Mouse (Mus musculus): Measurements from ENCODE around the gene Trpt1. TPM values are rescaled to one million over a fixed set of nuclear protein-coding genes. Genes with fewer than 3 reads are reported as not detected.
"Not testable (repeated sequence)": the region's sequence is repeated elsewhere in the genome, so short reads cannot be mapped to it uniquely, and the experiment has no call there.

Trpt1 gene
- polyA plus RNA-seq, 1 experiment from 2014 or later: 2.9 TPM

GRCm38 (mm10) chr19:6989251-6989650 is 6.7 kb upstream of the Trpt1 start:
- no peaks in the 10 kb centered on the region for H3K9me3 ChIP-seq (ENCODE audit: low read length)
- peaks cover 36% of the 10 kb centered on the region for H3K4me1 ChIP-seq (ENCODE audit: insufficient read depth)
- H3K9ac ChIP-seq (replicated peaks): no peak overlapping the region
- no peak overlapping the region for H3K4me2 ChIP-seq (ENCODE audit: low read depth, low read length)
- no peaks in the 10 kb centered on the region for H3K27me3 ChIP-seq (ENCODE audit: insufficient read depth, low read length)
- DNase-seq (no peak), ATAC-seq (no peak)
- no peak overlapping the region for H3K4me3 ChIP-seq (ENCODE audit: low read depth, low read length)
- TF ChIP-seq CTCF (IDR thresholded peaks at IDR 0.05; ENCODE audit: low read depth) (no peak), EP300 (IDR thresholded peaks at IDR 0.05; ENCODE audit: low read depth) (no peak)
- H3K36me3 ChIP-seq (replicated peaks; ENCODE audit: insufficient read depth, low read length): peaks cover 8% of the 10 kb centered on the region; the same call in 1 of the 2 replicates
- 91% methylated on average over 8 of the region's 8 CpGs for WGBS (ENCODE audit: insufficient replicate concordance)
- no peak overlapping the region for H3K27ac ChIP-seq (ENCODE audit: low read depth)

- no peak for TF ChIP-seq CTCF (IDR thresholded peaks at IDR 0.05; ENCODE audit: low read depth)
- 81% methylated on average over 6 of the region's 6 CpGs for WGBS (ENCODE audit: insufficient replicate concordance)
- H3K36me3 ChIP-seq (replicated peaks; ENCODE audit: insufficient read depth, low read length): 0 out of 2 replicates have a peak, but pooled peaks cover 2% of the 10 kb centered on the region
These were observed 5.2 kb upstream of the Trpt1 start for GRCm38 (mm10) chr19:6990712-6991111.

GRCm38 (mm10) chr19:6991166-6991565 is 4.8 kb upstream of the Trpt1 start:
- not testable (repeated sequence) for DNase-seq; H3K4me3 ChIP-seq (ENCODE audit: low read depth, low read length); H3K4me2 ChIP-seq (ENCODE audit: low read depth, low read length); H3K27ac ChIP-seq (ENCODE audit: low read depth); H3K9me3 ChIP-seq (ENCODE audit: low read length); H3K27me3 ChIP-seq (ENCODE audit: insufficient read depth, low read length); H3K9ac ChIP-seq (replicated peaks); ATAC-seq; H3K36me3 ChIP-seq (replicated peaks; ENCODE audit: insufficient read depth, low read length)
- 81% methylated on average over 6 of the region's 6 CpGs for WGBS (ENCODE audit: insufficient replicate concordance)
- H3K4me1 ChIP-seq (ENCODE audit: insufficient read depth): peaks cover 43% of the 10 kb centered on the region

More at GRCm38 (mm10) chr19:6990712-6991111, 5.2 kb upstream of the Trpt1 start:
- H3K4me1 ChIP-seq (ENCODE audit: insufficient read depth): peaks cover 46% of the 10 kb centered on the region
- no peaks in the 10 kb centered on the region for H3K9me3 ChIP-seq (ENCODE audit: low read length)
- ATAC-seq (no peak), DNase-seq (no peak)
- H3K9ac ChIP-seq (replicated peaks): no peak overlapping the region
- no peaks in the 10 kb centered on the region for H3K27me3 ChIP-seq (ENCODE audit: insufficient read depth, low read length)
- H3K4me2 ChIP-seq (ENCODE audit: low read depth, low read length): no peak overlapping the region
- no peak overlapping the region for H3K4me3 ChIP-seq (ENCODE audit: low read depth, low read length)
- no peak overlapping the region for H3K27ac ChIP-seq (ENCODE audit: low read depth)

GRCm38 (mm10) chr19:6992011-6992858 is 3.7 kb upstream of the Trpt1 start, which contains the start of gene Dnajc4:
Gene Dnajc4, minus strand, starts transcription at chr19:6992572.
- H3K27ac ChIP-seq (ENCODE audit: low read depth): peak within 1 kb of the TSS; percentile 81
- peak within 1 kb of the TSS; percentile 100 for H3K4me2 ChIP-seq (ENCODE audit: low read depth, low read length)
- peak within 1 kb of the TSS; percentile 75 for H3K9ac ChIP-seq (replicated peaks)
- peaks cover 40% of the 10 kb centered on the region for H3K4me1 ChIP-seq (ENCODE audit: insufficient read depth)
- H3K9me3 ChIP-seq (ENCODE audit: low read length): no peaks in the 10 kb centered on the region
- no peaks in the 10 kb centered on the region for H3K27me3 ChIP-seq (ENCODE audit: insufficient read depth, low read length)
- DNase-seq (peak; percentile 97), ATAC-seq (peak; percentile 93)
- under 1% methylated on average over 36 of the region's 37 CpGs for WGBS (ENCODE audit: insufficient replicate concordance)
- H3K36me3 ChIP-seq (replicated peaks; ENCODE audit: insufficient read depth, low read length): 0 out of 2 replicates have a peak, but pooled peaks cover 2% of the 10 kb centered on the region
- TF ChIP-seq CTCF (IDR thresholded peaks at IDR 0.05; ENCODE audit: low read depth) (0 out of 2 replicates have a peak, but pooled peaks have one; percentile 11), EP300 (IDR thresholded peaks at IDR 0.05; ENCODE audit: low read depth) (no peak)
- H3K4me3 ChIP-seq (ENCODE audit: low read depth, low read length): peak within 1 kb of the TSS; percentile 67

- H3K9me3 ChIP-seq (ENCODE audit: low read length): no peaks in the 10 kb centered on the region
- H3K36me3 ChIP-seq (replicated peaks; ENCODE audit: insufficient read depth, low read length): peaks cover 4% of the 10 kb centered on the region
- DNase-seq: no peak
- H3K4me3 ChIP-seq (ENCODE audit: low read depth, low read length): peak overlapping the region; percentile 67
- peak; percentile 1; the same call in 1 of the 2 replicates for ATAC-seq
- peak overlapping the region; percentile 81 for H3K27ac ChIP-seq (ENCODE audit: low read depth)
- H3K9ac ChIP-seq (replicated peaks): peak overlapping the region; percentile 52
- H3K4me2 ChIP-seq (ENCODE audit: low read depth, low read length): peak overlapping the region; percentile 100
- no peak for TF ChIP-seq EP300 (IDR thresholded peaks at IDR 0.05; ENCODE audit: low read depth)
- TF ChIP-seq CTCF (IDR thresholded peaks at IDR 0.05; ENCODE audit: low read depth): peak; percentile 13; the same call in 1 of the 2 replicates
- no peaks in the 10 kb centered on the region for H3K27me3 ChIP-seq (ENCODE audit: insufficient read depth, low read length)
- H3K4me1 ChIP-seq (ENCODE audit: insufficient read depth): peaks cover 34% of the 10 kb centered on the region
- 68% methylated on average over 13 of the region's 14 CpGs for WGBS (ENCODE audit: insufficient replicate concordance)
These were observed 2.7 kb upstream of the Trpt1 start for GRCm38 (mm10) chr19:6993011-6993770.

GRCm38 (mm10) chr19:6994002-6994401 is 1.9 kb upstream of the Trpt1 start:
- Histone ChIP-seq H3K27me3 (ENCODE audit: insufficient read depth, low read length) (no peaks in the 10 kb centered on the region), H3K4me1 (ENCODE audit: insufficient read depth) (peaks cover 34% of the 10 kb centered on the region), H3K4me2 (ENCODE audit: low read depth, low read length) (no peak overlapping the region), H3K4me3 (ENCODE audit: low read depth, low read length) (no peak overlapping the region), H3K9ac (replicated peaks) (no peak overlapping the region), H3K9me3 (ENCODE audit: low read length) (no peaks in the 10 kb centered on the region), H3K36me3 (replicated peaks; ENCODE audit: insufficient read depth, low read length) (peaks cover 12% of the 10 kb centered on the region), H3K27ac (ENCODE audit: low read depth) (no peak overlapping the region)
- WGBS (ENCODE audit: insufficient replicate concordance): 82% methylated on average over 8 of the region's 8 CpGs
- no peak for DNase-seq
- TF ChIP-seq EP300 (IDR thresholded peaks at IDR 0.05; ENCODE audit: low read depth) (no peak), CTCF (IDR thresholded peaks at IDR 0.05; ENCODE audit: low read depth) (no peak)
- ATAC-seq: no peak

All from liver, postnatal 0 days (tissue).